Mouse (Mus musculus) MEL (cell line): ENCODE measurements at regions not wholly inside any gene's neighbourhood (a gene's known extent, or its start where the extent isn't known, plus 50 kb on each side); places are given as distances from the start of the nearest gene placed in this dataset.
"Not testable (repeated sequence)": the region's sequence is repeated elsewhere in the genome, so short reads cannot be mapped to it uniquely, and the experiment has no call there.

ENCODE experiments used
- CTCF ChIP-seq, 3 experiments: IDR thresholded peaks in 2 of 3; conservative IDR thresholded peaks in 1 of 3; 2 replicates each; pipeline ENCODE4 v1.5.1; 2011 to 2012; ENCODE audit warnings: low read length in 3 of 3, low read depth in 2 of 3, mild to moderate bottlenecking in 2 of 3, improper control_type of control experiment in 1 of 3, inconsistent platforms in 1 of 3, mixed read lengths in 1 of 3, moderate library complexity in 1 of 3; ENCODE audit not compliant: control insufficient read depth in 1 of 3, insufficient read depth in 1 of 3, poor library complexity in 1 of 3, severe bottlenecking in 1 of 3
- JUND ChIP-seq: IDR thresholded peaks from 2 replicates; pipeline ENCODE4 v1.6.1; 2011; ENCODE audit warnings: low read depth, mild to moderate bottlenecking, improper control_type of control experiment, low read length
- MEF2A ChIP-seq: IDR thresholded peaks from 2 replicates; pipeline ENCODE4 v1.6.1; 2014; ENCODE audit warnings: low read depth, mild to moderate bottlenecking, inconsistent platforms, low read length, improper control_type of control experiment; ENCODE audit not compliant: poor library complexity, insufficient replicate concordance, severe bottlenecking; ENCODE audit errors: extremely low read depth

DNA sequence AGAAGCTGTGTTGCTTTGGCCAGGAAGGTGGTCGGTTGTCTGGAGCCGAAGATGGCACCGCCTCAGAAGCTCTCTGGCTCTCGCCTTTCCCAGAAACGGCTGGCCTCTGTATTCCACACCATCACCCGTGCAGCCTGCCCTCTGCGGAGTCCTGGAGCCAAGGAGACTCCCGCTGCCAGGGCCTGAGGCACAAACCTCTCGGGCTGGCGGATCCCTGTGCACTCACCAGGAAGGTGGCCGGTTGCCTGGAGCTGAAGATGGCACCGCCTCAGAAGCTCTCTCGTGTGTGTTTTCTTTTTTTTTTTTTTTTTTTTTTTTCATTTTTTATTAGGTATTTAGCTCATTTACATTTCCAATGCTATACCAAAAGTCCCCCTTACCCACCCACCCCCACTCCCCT, 358.1 kb upstream of the Slc39a10 start:
- not testable (repeated sequence) for TF ChIP-seq CTCF (IDR thresholded peaks at IDR 0.05 in 2 of 3, conservative IDR thresholded peaks at IDR 0.05 in 1 of 3; ENCODE audit: control insufficient read depth in 1 of 3, insufficient read depth in 1 of 3, low read depth in 2 of 3, low read length in 3 of 3, poor library complexity in 1 of 3, severe bottlenecking in 1 of 3); JUND; MEF2A
